Mouse (Mus musculus) CH12.LX (cell line): ENCODE results near the gene Trpc4ap. TPM values are rescaled to one million over a fixed set of nuclear protein-coding genes. Genes with fewer than 3 reads are reported as not detected.

Source experiments
- DNase-seq: peaks from one replicate; pipeline ENCODE4 v3.0.0-alpha.2; 2013; ENCODE audit errors: extremely low read depth
- H3K27ac ChIP-seq: 2 replicates; pipeline ENCODE4 v1.5.1; 2012; ENCODE audit warnings: low read depth, mild to moderate bottlenecking, control low read depth, moderate library complexity; ENCODE audit not compliant: insufficient read depth
- H3K27me3 ChIP-seq: replicated peaks from 2 replicates; pipeline ENCODE3; 2012; ENCODE audit warnings: inconsistent platforms
- H3K36me3 ChIP-seq, 2 experiments: replicated peaks in 1 of 2; 2 replicates each; pipeline versions ENCODE3 to v1.6.1; 2012; ENCODE audit warnings: inconsistent platforms in 1 of 2, low read length in 1 of 2, mild to moderate bottlenecking in 1 of 2, mixed read lengths in 1 of 2, moderate library complexity in 1 of 2; ENCODE audit not compliant: control insufficient read depth in 1 of 2, insufficient read depth in 1 of 2
- H3K4me1 ChIP-seq, 2 experiments: 2 replicates each; pipeline ENCODE4 v1.6.1; 2012; ENCODE audit warnings: inconsistent platforms in 1 of 2, moderate library complexity in 1 of 2; ENCODE audit not compliant: insufficient read depth in 2 of 2, control insufficient read depth in 1 of 2
- H3K4me2 ChIP-seq: 2 replicates; pipeline ENCODE4 v1.6.1; 2012; ENCODE audit warnings: low read depth, mild to moderate bottlenecking, control low read depth; ENCODE audit not compliant: poor library complexity, insufficient read depth, severe bottlenecking
- H3K4me3 ChIP-seq, 3 experiments: fragments of 150-350 bp in 1 of 3; sonication (generic) in 1 of 3; replicated peaks in 1 of 3; 2 replicates each; pipeline versions ENCODE3 to v1.5.1; 2011 to 2012; ENCODE audit warnings: low read depth in 2 of 3, low read length in 2 of 3, mild to moderate bottlenecking in 2 of 3, moderate library complexity in 2 of 3, control low read depth in 1 of 3, improper control_type of control experiment in 1 of 3, inconsistent platforms in 1 of 3, mixed read lengths in 1 of 3; ENCODE audit not compliant: poor library complexity in 1 of 3
- H3K79me2 ChIP-seq: replicated peaks from 2 replicates; pipeline ENCODE4 v1.6.1; 2012; ENCODE audit warnings: mild to moderate bottlenecking, moderate library complexity; ENCODE audit not compliant: control insufficient read depth, poor library complexity, insufficient read depth, severe bottlenecking; ENCODE audit errors: extremely low read depth
- H3K9ac ChIP-seq: 2 replicates; pipeline ENCODE4 v1.6.1; 2012; ENCODE audit warnings: low read depth, mild to moderate bottlenecking, control low read depth, moderate library complexity; ENCODE audit not compliant: insufficient read depth
- H3K9me3 ChIP-seq: replicated peaks from 2 replicates; pipeline ENCODE3; 2012; ENCODE audit warnings: low read length, inconsistent platforms, mixed read lengths
- CHD1 ChIP-seq: IDR thresholded peaks from 2 replicates; pipeline ENCODE4 v1.6.1; 2012; ENCODE audit warnings: low read depth, low read length, improper control_type of control experiment, inconsistent platforms
- CTCF ChIP-seq, 2 experiments: IDR thresholded peaks in 1 of 2; conservative IDR thresholded peaks in 1 of 2; 2 replicates each; pipeline ENCODE4 v1.5.1; 2011 to 2012; ENCODE audit warnings: low read depth in 2 of 2, low read length in 2 of 2, improper control_type of control experiment in 1 of 2, inconsistent platforms in 1 of 2, mild to moderate bottlenecking in 1 of 2, moderate library complexity in 1 of 2
- E2F4 ChIP-seq: IDR thresholded peaks from 2 replicates; pipeline ENCODE4 v1.6.1; 2011; ENCODE audit warnings: low read depth, low read length, improper control_type of control experiment; ENCODE audit not compliant: insufficient replicate concordance
- JUND ChIP-seq: conservative IDR thresholded peaks from 2 replicates; pipeline ENCODE4 v1.6.1; 2011; ENCODE audit warnings: low read depth, low read length, improper control_type of control experiment
- KAT2A ChIP-seq: IDR thresholded peaks from 2 replicates; pipeline ENCODE4 v1.6.1; 2012; ENCODE audit warnings: low read length, improper control_type of control experiment, inconsistent platforms; ENCODE audit not compliant: insufficient replicate concordance
- MAFK ChIP-seq: IDR thresholded peaks from 2 replicates; pipeline ENCODE4 v1.6.1; 2011; ENCODE audit warnings: low read length, improper control_type of control experiment; ENCODE audit not compliant: insufficient replicate concordance
- MAX ChIP-seq: IDR thresholded peaks from 2 replicates; pipeline ENCODE4 v1.6.1; 2011; ENCODE audit warnings: low read length, improper control_type of control experiment
- MXI1 ChIP-seq: IDR thresholded peaks from 2 replicates; pipeline ENCODE4 v1.6.1; 2011; ENCODE audit warnings: mild to moderate bottlenecking, low read depth, low read length, improper control_type of control experiment
- NELFE ChIP-seq: IDR thresholded peaks from 2 replicates; pipeline ENCODE4 v1.6.1; 2011; ENCODE audit warnings: low read depth, low read length, improper control_type of control experiment
- POLR2AphosphoS2 ChIP-seq: IDR thresholded peaks from 2 replicates; pipeline ENCODE4 v1.6.1; 2011; ENCODE audit warnings: low read depth, low read length, improper control_type of control experiment
- RAD21 ChIP-seq: IDR thresholded peaks from 2 replicates; pipeline ENCODE4 v1.6.1; 2011; ENCODE audit warnings: low read depth, mild to moderate bottlenecking, low read length, improper control_type of control experiment, moderate library complexity
- SMC3 ChIP-seq: IDR thresholded peaks from 2 replicates; pipeline ENCODE4 v1.6.1; 2011; ENCODE audit warnings: low read depth, low read length, improper control_type of control experiment
- USF1 ChIP-seq: IDR thresholded peaks from 2 replicates; pipeline ENCODE4 v1.6.1; 2014; ENCODE audit warnings: low read depth, mild to moderate bottlenecking, inconsistent platforms, low read length, improper control_type of control experiment
- ZC3H11A ChIP-seq: IDR thresholded peaks from 2 replicates; pipeline ENCODE4 v1.6.1; 2012; ENCODE audit warnings: low read depth, mild to moderate bottlenecking, inconsistent platforms, low read length, improper control_type of control experiment
- ZKSCAN1 ChIP-seq: IDR thresholded peaks from 2 replicates; pipeline ENCODE4 v1.6.1; 2012; ENCODE audit warnings: low read depth, inconsistent platforms, low read length, improper control_type of control experiment, borderline replicate concordance
- ZNF384 ChIP-seq: IDR thresholded peaks from 2 replicates; pipeline ENCODE4 v1.6.1; 2012; ENCODE audit warnings: low read depth, low read length, improper control_type of control experiment, inconsistent platforms
- dilution Hi-C: fragments of 300-500 bp; cut with MboI; formaldehyde crosslinking; loops from 2 replicates; pipeline ENCODE4 v1.14.3; 2020; ENCODE audit warnings: low sequenced_read_pairs; ENCODE audit not compliant: extremely low pct_unique_long_range_greater_than_20kb, extremely low pct_ligation_motif_present
- in situ Hi-C: fragments of 300-500 bp; cut with MboI; formaldehyde crosslinking; loops from 3 replicates; pipeline ENCODE4 v1.14.3; 2019; ENCODE audit warnings: low sequenced_read_pairs, low pct_ligation_motif_present, low pct_unique_long_range_greater_than_20kb, mixed read lengths
- polyA plus RNA-seq: library from polyadenylated mRNA; unstranded; fragments of >175 nt; gene quantifications from 2 replicates; pipeline ENCODE4 v1.2.1, GENCODE M21; 2012; ENCODE audit warnings: low read depth; ENCODE audit not compliant: insufficient read length
- total RNA-seq, 2 experiments: library from RNA; depleted of rRNA; stranded (reverse); fragments of 300-350 nt in 1 of 2; fragments of >200 nt in 1 of 2; gene quantifications; 2 replicates each; pipeline ENCODE4 v1.2.3; 2012 to 2014

The Trpc4ap gene
- total and polyA plus RNA-seq, 3 experiments: 52.8 to 105 (median 55.8) TPM

GRCm38 (mm10) chr2:155622606-155623005, 69.6 kb downstream of the Trpc4ap start:
- peaks cover 31% of the 10 kb centered on the region for H3K27me3 ChIP-seq
- H3K27ac ChIP-seq: no peak overlapping the region
- H3K9ac ChIP-seq: no peak overlapping the region
- TF ChIP-seq E2F4: no peak
- no peak for TF ChIP-seq CTCF (conservative IDR thresholded peaks at IDR 0.05 in 1 of 2, IDR thresholded peaks at IDR 0.05 in 1 of 2; ENCODE audit: low read depth in 2 of 2, low read length in 2 of 2)
- DNase-seq: no peak
- no peaks in the 10 kb centered on the region for H3K9me3 ChIP-seq
- dilution Hi-C loops (no loop called here), in situ Hi-C loops (loop anchor here (5.0 kb wide), 1 partner anchor 35 kb away; no protein-coding TSS in a partner anchor)
- H3K4me1 ChIP-seq: peaks cover 2 to 5% of the 10 kb centered on the region in 2 experiments; a peak in 2 of 4 replicates
- no peaks in the 10 kb centered on the region for H3K36me3 ChIP-seq
- H3K79me2 ChIP-seq: no peaks in the 10 kb centered on the region
- H3K4me3 ChIP-seq: no peak overlapping the region
- no peak overlapping the region for H3K4me2 ChIP-seq

GRCm38 (mm10) chr2:155619817-155620216, 72.4 kb downstream of the Trpc4ap start:
- Histone ChIP-seq H3K27me3 (peaks cover 58% of the 10 kb centered on the region), H3K4me2 (0 out of 2 replicates have a peak overlapping the region, but pooled peaks have one; percentile 11), H3K79me2 (no peaks in the 10 kb centered on the region), H3K4me3 (no peak overlapping the region), H3K36me3 (no peaks in the 10 kb centered on the region), H3K4me1 (peaks cover 2 to 5% of the 10 kb centered on the region in 2 experiments; a peak in 2 of 4 replicates), H3K27ac (no peak overlapping the region), H3K9me3 (no peaks in the 10 kb centered on the region), H3K9ac (no peak overlapping the region)
- DNase-seq: peak; percentile 68
- dilution Hi-C loops (no loop called here), in situ Hi-C loops (loop anchor here (5.0 kb wide), 2 partner anchors 33 to 103 kb away; partner anchors contain the start of genes Acss2 and Ggt7)
- TF ChIP-seq RAD21: peak; percentile 86
- TF ChIP-seq ZC3H11A: peak; percentile 46
- peak; percentile 90 for TF ChIP-seq SMC3
- TF ChIP-seq POLR2AphosphoS2: no peak
- TF ChIP-seq CTCF (conservative IDR thresholded peaks at IDR 0.05 in 1 of 2, IDR thresholded peaks at IDR 0.05 in 1 of 2; ENCODE audit: low read depth in 2 of 2, low read length in 2 of 2): peak; percentile 62 to 93

- Histone ChIP-seq H3K9ac (no peak overlapping the region), H3K4me1 (peaks cover 12 to 14% of the 10 kb centered on the region in 2 experiments), H3K79me2 (no peaks in the 10 kb centered on the region), H3K27ac (no peak overlapping the region), H3K9me3 (no peaks in the 10 kb centered on the region), H3K27me3 (peaks cover 78% of the 10 kb centered on the region), H3K4me2 (no peak overlapping the region), H3K4me3 (no peak overlapping the region), H3K36me3 (no peaks in the 10 kb centered on the region)
- in situ Hi-C loops: loop anchor here (5.0 kb wide), 1 partner anchor 100 kb away; the partner anchor contains the start of genes Acss2 and Ggt7
- no peak for DNase-seq
- dilution Hi-C loops: no loop called here
- TF ChIP-seq MAX (no peak), ZNF384 (no peak), MAFK (no peak), JUND (no peak), ZKSCAN1 (no peak), USF1 (no peak), NELFE (no peak), MXI1 (no peak), ZC3H11A (no peak), CHD1 (no peak), KAT2A (no peak)
Measured at GRCm38 (mm10) chr2:155616971-155617370, 75.2 kb downstream of the Trpc4ap start.
